Comparison of ENCODE assay signal across 9 mouse cellular contexts in the genomic region with DNA sequence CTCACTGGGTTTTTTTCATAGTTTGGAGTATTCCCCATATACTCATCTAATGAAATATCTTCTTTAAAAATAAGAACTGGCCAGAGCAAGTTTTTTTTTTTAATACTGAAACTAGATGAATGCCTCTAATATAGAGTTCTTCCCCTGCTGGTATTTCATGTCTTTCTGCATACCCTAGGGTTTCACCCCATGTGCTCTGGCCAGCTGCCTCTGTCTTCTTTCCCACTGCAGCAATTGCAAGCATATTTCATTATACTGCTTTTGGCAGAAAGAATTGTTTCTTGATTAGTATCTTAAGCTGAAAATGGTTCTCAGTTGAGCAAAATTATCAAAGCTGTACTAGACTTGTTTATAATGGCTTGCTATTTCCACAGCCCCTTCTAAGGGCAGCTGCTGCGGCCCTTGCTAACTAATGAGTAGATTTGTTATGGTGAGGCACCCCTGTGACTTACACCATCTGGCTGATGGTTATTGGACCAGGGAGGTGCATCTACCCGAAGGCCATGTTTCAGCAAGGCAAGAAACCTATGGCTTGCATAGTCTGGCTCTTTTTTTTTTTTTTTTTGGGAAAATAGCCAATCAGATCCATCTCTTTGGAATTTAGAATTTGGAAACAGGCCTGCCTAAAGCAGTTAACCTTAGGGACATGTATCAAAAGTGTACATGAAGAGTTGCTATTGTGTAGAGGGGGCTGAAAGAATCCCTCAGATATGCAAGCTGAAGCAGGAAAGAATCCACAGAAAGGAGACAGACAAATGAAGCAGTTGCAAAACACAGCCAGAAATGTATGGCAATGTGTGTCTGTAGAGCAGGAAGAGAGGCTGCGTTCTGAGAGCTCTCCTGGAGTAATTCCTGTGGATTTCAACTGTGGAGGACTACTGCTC. TPM values are rescaled to one million over a fixed set of nuclear protein-coding genes. Genes with fewer than 3 reads are reported as not detected.
A peak's percentile ranks its signal among the peaks of the same experiment; 100 is the strongest.
DNase-seq lines count a peak whose midpoint lies in the region; ATAC-seq and TF ChIP-seq lines count a peak whose summit lies in the region.
"Had no signal": no experiment of that assay in that cellular context is flagged by ENCODE, and none has a peak within 500 bp of the region (broad histone marks: within the 10 kb centered on the region; RNA-seq: fewer than 3 reads in every experiment).

No protein-coding gene starts in this region.

- H3K9ac ChIP-seq in midbrain, embryonic 15.5 days: no peak overlapping the region
- H3K9ac ChIP-seq in midbrain, embryonic 11.5 days (ENCODE audit: low read length): no peak overlapping the region
- no peak overlapping the region for H3K9ac ChIP-seq in hindbrain, postnatal 0 days (replicated peaks; ENCODE audit: low read length)
- H3K9ac ChIP-seq: liver, postnatal 0 days had no signal

- WGBS in midbrain, embryonic 15.5 days: 61% methylated on average over 3 of the region's 3 CpGs
- 77% methylated on average over 3 of the region's 3 CpGs for WGBS in midbrain, embryonic 11.5 days
- 34% methylated on average over 3 of the region's 3 CpGs for WGBS in hindbrain, postnatal 0 days

- no peak for TF ChIP-seq CTCF in hindbrain, postnatal 0 days (IDR thresholded peaks at IDR 0.05; ENCODE audit: low read depth)

- H3K4me3 ChIP-seq in midbrain, embryonic 15.5 days: no peak overlapping the region
- no peak overlapping the region for H3K4me3 ChIP-seq in midbrain, embryonic 11.5 days (ENCODE audit: low read depth, low read length)
- no peak overlapping the region for H3K4me3 ChIP-seq in hindbrain, postnatal 0 days (ENCODE audit: low read length)

- H3K9me3 ChIP-seq in midbrain, embryonic 15.5 days: no peaks in the 10 kb centered on the region
- H3K9me3 ChIP-seq in midbrain, embryonic 11.5 days (ENCODE audit: control insufficient read depth, low read length): no peaks in the 10 kb centered on the region
- no peaks in the 10 kb centered on the region for H3K9me3 ChIP-seq in hindbrain, postnatal 0 days (ENCODE audit: low read length)

- no peak overlapping the region for H3K27ac ChIP-seq in midbrain, embryonic 15.5 days
- no peak overlapping the region for H3K27ac ChIP-seq in midbrain, embryonic 11.5 days (ENCODE audit: low read depth, low read length)
- H3K27ac ChIP-seq in hindbrain, postnatal 0 days: no peak overlapping the region

- no peak overlapping the region for H3K4me2 ChIP-seq in midbrain, embryonic 15.5 days
- no peak overlapping the region for H3K4me2 ChIP-seq in midbrain, embryonic 11.5 days
- no peak overlapping the region for H3K4me2 ChIP-seq in hindbrain, postnatal 0 days (ENCODE audit: low read depth, low read length)

- H3K4me1 ChIP-seq in midbrain, embryonic 15.5 days: no peaks in the 10 kb centered on the region
- no peaks in the 10 kb centered on the region for H3K4me1 ChIP-seq in midbrain, embryonic 11.5 days (ENCODE audit: control insufficient read depth, insufficient read depth, low read length)
- H3K4me1 ChIP-seq in hindbrain, postnatal 0 days (ENCODE audit: insufficient read depth, low read length): no peaks in the 10 kb centered on the region

- no peaks in the 10 kb centered on the region for H3K27me3 ChIP-seq in midbrain, embryonic 15.5 days (replicated peaks)
- no peaks in the 10 kb centered on the region for H3K27me3 ChIP-seq in midbrain, embryonic 11.5 days (ENCODE audit: control insufficient read depth, insufficient read depth, low read length)
- H3K27me3 ChIP-seq in hindbrain, postnatal 0 days (ENCODE audit: insufficient read depth, low read length): no peaks in the 10 kb centered on the region

- DNase-seq in cerebellum, postnatal 10 days: peak; percentile 59 to 79
- no peak for DNase-seq in cerebellum, adult 8-10 months
- no peak for DNase-seq in midbrain, embryonic 11.5 days (ENCODE audit: low spot score, missing footprints)
- DNase-seq in hindbrain, postnatal 0 days (ENCODE audit: low spot score): peak; percentile 76
- DNase-seq in skeletal muscle tissue, adult 2 months (ENCODE audit: low read depth, low spot score): peak; percentile 66
- DNase-seq in ovary, postnatal 10 days (ENCODE audit: low spot score): no peak
- DNase-seq: liver, postnatal 0 days had no signal

- no peaks in the 10 kb centered on the region for H3K36me3 ChIP-seq in midbrain, embryonic 15.5 days (replicated peaks)
- H3K36me3 ChIP-seq in midbrain, embryonic 11.5 days (ENCODE audit: control insufficient read depth, insufficient read depth, low read length): no peaks in the 10 kb centered on the region
- no peaks in the 10 kb centered on the region for H3K36me3 ChIP-seq in hindbrain, postnatal 0 days (ENCODE audit: insufficient read depth, low read length)

- ATAC-seq in midbrain, embryonic 15.5 days (replicated peaks): 0 out of 2 replicates have a peak, but pooled peaks have one; percentile 52
- ATAC-seq in midbrain, embryonic 11.5 days (ENCODE audit: low FRiP score): no peak
- peak; percentile 93 for ATAC-seq in hindbrain, postnatal 0 days
- no peak for ATAC-seq in erythroid progenitor cell, adult 5-6 weeks (replicated peaks; ENCODE audit: low FRiP score, poor library complexity, severe bottlenecking)
- ATAC-seq: liver, postnatal 0 days had no signal

RNA-seq across cellular contexts. Expression of a gene that starts 30.6 kb away (rescaled TPM):
- not detected in 2 replicates for polyA plus RNA-seq in midbrain, embryonic 15.5 days (2015; fragmentation: Nextera tagmentation; extraction: Ambion mirVana)
- not detected in 2 replicates for polyA plus RNA-seq in midbrain, embryonic 11.5 days (2014; fragmentation: Nextera tagmentation; extraction: Ambion mirVana)
- total RNA-seq in hindbrain, postnatal 0 days (2014; rRNA removed): not detected in 2 replicates
- not detected in 2 replicates for polyA plus RNA-seq in hindbrain, postnatal 0 days (2015; fragmentation: Nextera tagmentation; extraction: Ambion mirVana)
- not detected in 2 replicates for total RNA-seq in erythroid progenitor cell, adult 5-6 weeks (2015; ENCODE audit: low replicate concordance)
- not detected in 2 replicates for total RNA-seq in erythroid progenitor cell, adult 5-6 weeks (2017; ENCODE audit: low replicate concordance)
- polyA plus RNA-seq: liver, postnatal 0 days had no signal

Comparison
In these comparisons a context has a peak if more than half of its experiments do, and no peak if none do; other contexts are left out.
1. DNase-seq: peak in cerebellum, postnatal 10 days (2 of 2), hindbrain, postnatal 0 days (single experiment) and skeletal muscle tissue, adult 2 months (single experiment); none in cerebellum, adult 8-10 months (single experiment), midbrain, embryonic 11.5 days (single experiment) and ovary, postnatal 10 days (single experiment).
2. ATAC-seq: peak in midbrain, embryonic 15.5 days (single experiment) and hindbrain, postnatal 0 days (single experiment); none in midbrain, embryonic 11.5 days (single experiment) and erythroid progenitor cell, adult 5-6 weeks (single experiment).